Mouse (Mus musculus): ENCODE data around the gene Pitx1.

The Pitx1 gene

DNA sequence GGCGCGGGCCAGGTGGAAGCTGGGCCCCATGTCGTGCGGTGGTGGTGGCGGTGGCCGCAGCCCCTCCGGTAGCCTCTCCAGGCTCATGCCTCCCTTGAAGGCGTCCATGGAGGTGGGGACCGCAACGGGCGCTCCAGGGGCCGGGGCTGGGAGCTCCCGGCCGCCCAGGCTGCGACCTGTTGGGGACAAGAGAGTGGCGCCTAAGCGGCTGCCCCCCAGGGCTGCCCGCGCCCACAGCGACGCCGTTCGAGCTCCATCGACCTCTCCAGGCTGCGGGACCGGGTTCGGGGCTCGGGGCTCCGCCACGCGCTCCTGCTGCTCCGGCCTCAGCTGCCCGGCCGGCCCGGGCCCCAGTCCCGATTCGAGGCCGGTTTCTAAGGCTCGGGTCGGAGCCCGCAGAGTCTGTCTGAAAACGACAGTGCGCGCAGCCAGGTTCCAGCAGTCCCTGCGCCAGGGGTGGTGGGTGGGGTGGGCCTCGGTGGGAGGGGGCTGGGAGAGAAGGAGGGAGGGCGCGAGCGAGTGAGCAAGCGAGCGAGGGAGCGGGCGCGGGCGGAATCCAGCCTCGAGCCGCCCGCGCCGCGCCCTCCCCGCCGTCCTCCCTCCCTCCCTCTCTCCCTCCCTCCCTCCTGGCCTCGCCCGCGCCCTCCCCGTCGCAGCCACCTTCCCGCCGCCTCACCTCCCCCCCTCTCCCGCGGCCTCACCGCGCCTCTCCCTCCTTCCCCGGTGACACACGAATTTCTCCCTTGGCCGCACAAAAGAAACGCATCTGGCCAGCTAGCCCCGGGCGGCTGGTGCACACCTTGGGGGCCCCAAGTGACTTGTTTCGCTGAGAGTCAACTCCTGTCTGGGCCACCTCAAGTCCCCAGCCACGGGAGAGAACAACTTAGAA lies 4.9 kb downstream of the Pitx1 start:
- DNase-seq (ENCODE audit: low read depth, low spot score): no peak

DNA sequence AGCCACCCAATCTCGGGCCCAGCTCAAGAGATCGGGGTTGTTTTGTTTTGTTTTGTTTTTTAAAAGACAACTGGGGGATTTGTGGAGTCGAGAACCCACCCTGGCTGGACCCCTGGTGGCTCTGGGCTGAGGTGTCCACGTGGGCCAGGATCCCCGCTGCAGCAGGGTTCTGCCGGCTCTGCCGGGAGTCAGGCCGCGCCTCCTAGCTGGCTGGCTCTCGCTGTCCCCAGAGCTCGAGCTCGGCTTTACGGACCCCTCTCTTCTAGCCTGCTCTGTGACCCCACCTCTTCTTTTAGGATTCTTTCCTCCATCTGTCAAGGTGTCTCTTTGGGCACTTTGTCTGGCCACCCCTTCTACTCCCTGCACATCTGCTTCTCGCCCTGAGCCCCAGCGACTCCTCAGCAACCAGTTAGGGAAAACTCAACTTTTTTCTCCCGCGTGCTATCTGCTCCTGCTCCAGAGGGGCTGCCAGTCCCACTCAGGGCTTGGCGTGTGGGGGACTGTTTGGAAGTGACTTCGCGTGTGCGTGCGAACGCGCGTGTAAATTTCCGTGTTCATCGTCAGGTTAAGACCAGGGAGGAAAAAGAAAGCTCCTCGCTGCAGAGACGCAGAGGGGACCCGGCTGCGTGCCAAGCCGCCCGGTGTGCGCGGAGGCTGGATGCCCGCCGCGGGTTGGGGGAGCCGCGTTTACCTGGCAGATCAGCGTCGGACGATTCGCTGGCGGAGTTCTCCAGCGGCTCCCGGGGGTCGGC lies 5.7 kb downstream of the Pitx1 start:
- no peak for DNase-seq (ENCODE audit: low read depth, low spot score)

DNA sequence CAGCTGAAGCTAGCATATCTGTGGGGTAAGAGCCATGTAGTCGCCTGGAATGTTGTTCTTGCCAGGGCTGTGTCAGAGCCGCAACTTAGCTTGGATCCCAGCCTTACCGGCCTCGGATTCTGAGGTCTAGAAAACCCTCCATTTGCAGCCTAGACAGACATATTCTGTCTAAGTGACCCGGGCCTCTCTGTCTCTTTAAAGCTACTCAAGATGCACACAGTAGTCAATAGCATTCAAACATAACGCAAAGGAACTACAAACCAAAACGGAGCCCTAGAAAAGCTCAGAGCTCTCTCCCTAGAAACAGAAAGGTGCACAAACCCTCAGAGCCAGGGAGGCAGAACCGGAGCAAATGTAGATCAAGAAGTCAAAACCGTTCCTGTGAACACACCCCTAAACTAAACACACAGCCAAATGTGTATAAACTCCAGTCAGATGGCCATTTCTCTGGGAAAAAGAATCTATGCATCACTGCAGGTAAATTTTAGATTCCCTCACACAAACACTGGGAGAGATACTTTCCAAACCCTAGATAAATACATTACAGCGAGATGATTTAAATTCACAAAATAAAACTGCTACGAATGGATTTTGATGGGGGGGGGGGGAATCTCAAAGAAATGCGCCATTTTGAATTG lies 6.9 kb downstream of the Pitx1 start:
- no peak for DNase-seq (ENCODE audit: low read depth, low spot score)

- DNase-seq (ENCODE audit: low read depth, low spot score): no peak
These were observed 7.6 kb downstream of the Pitx1 start for GRCm38 (mm10) chr13:55828141-55829017.

- no peak for DNase-seq (ENCODE audit: low read depth, low spot score)
These were observed 8.3 kb downstream of the Pitx1 start for GRCm38 (mm10) chr13:55827679-55828140.

GRCm38 (mm10) chr13:55826796-55827678 lies 9.0 kb downstream of the Pitx1 start:
- DNase-seq (ENCODE audit: low read depth, low spot score): no peak

DNA sequence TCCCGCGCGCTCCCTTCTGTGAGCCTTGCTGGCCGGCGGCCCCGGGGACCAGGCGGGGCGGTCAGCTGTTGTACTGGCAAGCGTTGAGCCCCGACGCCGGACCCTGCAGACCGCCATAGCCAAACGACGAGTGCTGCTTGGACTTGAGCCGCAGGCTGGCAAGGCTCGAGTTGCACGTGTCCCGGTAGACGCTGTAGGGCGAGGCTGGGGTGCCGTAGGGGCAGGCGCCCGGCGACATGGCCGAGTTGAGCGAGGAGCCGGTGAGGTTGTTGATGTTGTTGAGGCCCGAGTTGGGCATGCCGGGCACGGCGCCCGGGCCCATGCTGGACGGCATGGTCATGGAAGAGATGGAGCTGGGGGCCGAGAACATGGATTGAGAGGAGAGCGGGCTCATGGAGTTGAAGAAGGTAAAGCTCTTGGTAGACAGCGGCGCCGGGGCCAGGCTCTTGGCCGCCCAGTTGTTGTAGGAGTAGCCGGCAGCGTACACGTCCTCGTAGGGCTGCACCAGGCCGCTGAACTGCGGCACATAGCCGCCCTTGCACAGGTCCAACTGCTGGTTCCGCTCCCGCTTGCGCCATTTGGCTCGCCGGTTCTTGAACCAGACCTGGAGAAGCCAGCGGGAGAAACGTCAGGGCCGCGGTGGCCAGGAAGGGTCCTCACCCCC lies 9.9 kb downstream of the Pitx1 start:
- no peak for DNase-seq (ENCODE audit: low read depth, low spot score)

- no peak for DNase-seq (ENCODE audit: low read depth, low spot score)
These were observed 10.7 kb downstream of the Pitx1 start for GRCm38 (mm10) chr13:55825245-55825681.

DNA sequence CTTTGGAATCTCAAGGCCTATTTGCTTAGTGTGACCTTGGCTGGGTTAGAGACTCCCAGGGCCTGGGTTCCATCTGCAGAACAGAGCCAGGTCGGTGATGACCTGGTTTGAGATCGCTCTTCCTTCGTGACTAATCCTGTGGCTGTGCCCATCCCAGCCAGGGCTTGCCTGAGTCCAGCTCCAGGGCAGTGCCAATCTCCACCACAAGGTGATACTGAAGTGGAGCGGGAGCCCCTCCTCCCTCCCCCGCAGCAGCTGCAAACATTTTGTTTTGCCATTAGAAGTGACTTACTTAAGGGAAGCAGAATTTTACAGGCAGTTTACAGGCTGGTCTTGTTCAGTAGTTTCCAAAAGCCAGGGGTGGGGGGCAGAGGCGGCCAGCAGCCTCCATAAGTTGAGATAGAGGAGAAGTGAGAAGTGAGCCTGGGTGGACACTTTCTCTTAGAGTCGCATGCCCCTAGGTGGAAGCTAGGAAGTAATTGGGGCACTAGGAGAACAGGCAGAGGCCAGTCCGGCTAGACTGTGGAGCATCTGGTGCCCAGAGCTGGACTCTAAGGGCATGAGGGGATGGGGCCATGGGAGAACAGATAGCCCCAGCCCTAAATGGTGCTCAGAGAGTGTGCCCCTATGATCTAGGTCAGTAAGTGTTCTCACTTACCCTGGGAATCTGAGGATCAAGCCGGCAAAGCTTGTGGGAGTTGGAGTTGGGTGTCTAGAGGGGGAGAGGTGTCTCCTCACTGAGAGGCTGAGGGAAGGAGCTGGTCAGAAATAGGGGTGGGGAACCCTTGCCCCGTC lies 11.6 kb downstream of the Pitx1 start:
- no peak for DNase-seq (ENCODE audit: low read depth, low spot score)

- no peak for DNase-seq (ENCODE audit: low read depth, low spot score)
These were observed 13.5 kb downstream of the Pitx1 start for GRCm38 (mm10) chr13:55822499-55822898.

DNA sequence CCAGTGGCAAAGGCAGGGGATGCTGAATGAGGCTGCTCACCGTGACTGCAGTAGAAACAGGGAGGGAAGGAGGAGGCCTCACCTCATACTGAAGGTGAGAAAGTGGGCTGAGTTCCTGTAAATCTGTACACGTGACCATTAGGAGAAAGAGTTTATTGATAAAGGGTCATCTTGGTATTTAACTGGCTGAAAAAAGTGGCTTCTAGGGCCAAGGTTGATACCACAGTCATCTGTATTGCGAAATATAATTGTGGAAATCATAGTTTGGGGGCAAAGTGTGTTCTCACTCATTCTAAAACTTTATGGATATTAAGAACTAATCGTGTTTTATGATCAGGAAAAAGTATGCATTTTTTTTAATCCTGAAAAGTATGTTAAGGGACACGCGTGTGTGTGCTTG lies 21.2 kb downstream of the Pitx1 start:
- no peak for DNase-seq (ENCODE audit: low read depth, low spot score)

- no peak for DNase-seq (ENCODE audit: low read depth, low spot score)
These were observed 22.4 kb downstream of the Pitx1 start for GRCm38 (mm10) chr13:55813490-55814016.

DNA sequence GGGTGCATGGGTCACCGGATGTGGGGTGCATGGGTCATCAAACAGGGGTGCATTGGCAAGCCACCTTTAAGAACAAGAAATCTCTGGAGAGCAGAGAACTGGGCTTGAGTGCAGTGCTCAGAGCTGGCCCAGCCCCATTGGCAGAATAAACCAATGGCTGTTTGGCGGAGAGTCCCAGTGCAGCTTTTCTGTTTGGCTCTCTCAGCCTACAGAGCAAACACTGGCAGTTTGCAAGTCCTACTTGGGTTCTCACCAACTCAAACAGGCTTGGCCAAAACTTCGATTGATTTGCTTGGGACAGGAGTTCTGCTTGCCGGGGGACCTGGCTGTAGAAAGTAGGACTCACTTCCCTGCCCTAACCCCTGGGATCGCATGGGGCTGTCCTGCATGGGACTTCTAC lies 25.0 kb downstream of the Pitx1 start:
- no peak for DNase-seq (ENCODE audit: low read depth, low spot score)

DNA sequence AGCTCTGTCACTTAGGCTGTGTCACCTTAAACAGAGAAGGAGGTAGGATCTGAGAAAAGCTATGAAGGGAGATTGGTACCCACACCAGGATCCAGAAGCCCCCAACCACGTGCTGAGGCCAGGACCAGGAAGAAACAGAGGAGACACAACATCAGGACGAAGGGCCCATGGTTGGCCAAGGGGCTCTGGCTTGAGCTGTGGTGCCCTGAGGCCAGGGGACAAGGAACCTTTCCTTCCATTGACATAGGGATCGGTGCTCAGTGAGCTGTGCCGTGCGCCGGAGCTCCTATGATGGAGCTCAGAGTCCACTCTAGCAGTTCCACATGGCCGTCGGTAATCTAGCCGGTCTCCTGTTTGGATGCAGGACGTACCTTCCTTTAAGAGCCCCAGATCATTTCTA lies 26.3 kb downstream of the Pitx1 start:
- DNase-seq (ENCODE audit: low read depth, low spot score): no peak

- no peak for DNase-seq (ENCODE audit: low read depth, low spot score)
These were observed 26.9 kb downstream of the Pitx1 start for GRCm38 (mm10) chr13:55809041-55809623.

DNA sequence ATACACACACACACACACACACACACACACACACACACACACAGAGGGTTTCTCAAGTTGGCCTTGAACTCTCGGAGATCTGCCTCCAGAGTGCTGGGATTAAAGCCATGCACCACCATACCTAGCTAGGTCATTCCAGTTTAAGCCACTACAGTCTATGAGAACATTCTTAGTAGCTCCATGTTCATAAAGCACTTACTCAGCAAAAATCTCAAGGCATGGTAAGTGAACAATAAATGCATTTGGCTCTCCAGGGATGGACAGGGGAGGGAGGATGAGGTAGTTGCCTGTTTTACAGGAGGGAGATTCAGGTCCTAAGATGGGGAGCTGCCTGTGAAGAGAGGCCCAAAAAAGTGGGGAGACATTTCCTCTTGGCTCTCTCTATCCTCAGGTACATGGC lies 32.0 kb downstream of the Pitx1 start:
- DNase-seq (ENCODE audit: low read depth, low spot score): no peak

- no peak for DNase-seq (ENCODE audit: low read depth, low spot score)
These were observed 34.7 kb downstream of the Pitx1 start for GRCm38 (mm10) chr13:55801246-55801645.

DNA sequence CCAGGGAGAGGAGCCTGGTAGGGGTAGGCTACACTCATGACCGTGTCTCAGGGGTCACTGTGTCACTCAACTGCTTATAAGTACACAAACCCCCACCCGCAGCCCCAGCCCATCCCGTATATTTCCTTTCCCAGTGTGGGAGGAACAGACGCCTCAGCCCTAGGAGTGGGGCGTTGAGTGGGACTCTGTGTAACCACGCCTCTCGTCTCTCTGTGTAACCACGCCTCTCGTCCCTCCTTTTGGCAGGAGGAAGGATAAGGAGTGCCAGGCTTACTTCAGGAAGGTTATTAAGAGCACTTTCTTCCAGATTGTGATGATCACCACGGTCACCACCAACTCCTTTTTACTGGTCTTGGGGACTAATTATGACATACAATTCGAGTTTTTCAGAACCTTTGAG lies 49.9 kb downstream of the Pitx1 start:
- no peak for DNase-seq (ENCODE audit: low read depth, low spot score)
